Mouse (Mus musculus): ENCODE results near the gene Pga5. TPM values are rescaled to one million over a fixed set of nuclear protein-coding genes. Genes with fewer than 3 reads are reported as not detected.

Pga5 gene
- total RNA-seq, 1 experiment, result 4.9 TPM

GRCm38 (mm10) chr19:10715476-10715875 lies 37.6 kb upstream of the Pga5 start:
- Histone ChIP-seq H3K27ac (ENCODE audit: insufficient read depth, low read depth, low read length, poor library complexity, severe bottlenecking) (no peak overlapping the region), H3K4me1 (ENCODE audit: control insufficient read depth in 2 of 2, insufficient read depth in 2 of 2, low read length in 2 of 2, poor library complexity in 1 of 2) (peaks cover 0 to 7% of the 10 kb centered on the region in 2 experiments; a peak in 1 of 4 replicates), H3K9me3 (ENCODE audit: control insufficient read depth, insufficient read depth, low read depth, low read length) (no peaks in the 10 kb centered on the region), H3K9ac (ENCODE audit: insufficient read depth, low read depth, low read length, poor library complexity, severe bottlenecking) (no peak overlapping the region), H3K36me3 (ENCODE audit: control insufficient read depth, insufficient read depth, low read length, poor library complexity, severe bottlenecking) (peaks cover 23% of the 10 kb centered on the region; the same call in 1 of the 2 replicates), H3K4me3 (ENCODE audit: insufficient read depth in 1 of 2, low read depth in 1 of 2, low read length in 2 of 2, poor library complexity in 1 of 2, severe bottlenecking in 1 of 2) (no peak overlapping the region)
- no peak for DNase-seq (ENCODE audit: low read depth, low spot score)
- no peak for TF ChIP-seq MAFK (IDR thresholded peaks at IDR 0.05; ENCODE audit: insufficient read depth, low read depth, low read length)
- TF ChIP-seq ZNF384 (IDR thresholded peaks at IDR 0.05; ENCODE audit: low read depth, low read length), result no peak
- TF ChIP-seq CHD2 (IDR thresholded peaks at IDR 0.05; ENCODE audit: low read depth, low read length), result no peak
- TF ChIP-seq HCFC1 (IDR thresholded peaks at IDR 0.05; ENCODE audit: borderline replicate concordance, insufficient read depth, low read length), result no peak
- in situ Hi-C loops (cut with MboI; ENCODE audit: low sequenced_read_pairs in 2 of 2, unreplicated experiment in 2 of 2), result loop anchor here in 1 of 2 experiments (25.0 kb wide), 1 partner anchor 247 kb away; the partner anchor contains the start of gene Ms4a10

GRCm38 (mm10) chr19:10714682-10715475 lies 37.0 kb upstream of the Pga5 start:
- in situ Hi-C loops (cut with MboI; ENCODE audit: low sequenced_read_pairs in 2 of 2, unreplicated experiment in 2 of 2), result loop anchor here in 1 of 2 experiments (25.0 kb wide), 1 partner anchor 247 kb away; the partner anchor contains the start of gene Ms4a10
- Histone ChIP-seq H3K36me3 (ENCODE audit: control insufficient read depth, insufficient read depth, low read length, poor library complexity, severe bottlenecking) (peaks cover 26% of the 10 kb centered on the region; the same call in 1 of the 2 replicates), H3K4me1 (ENCODE audit: control insufficient read depth in 2 of 2, insufficient read depth in 2 of 2, low read length in 2 of 2, poor library complexity in 1 of 2) (peaks cover 0 to 1% of the 10 kb centered on the region in 2 experiments; a peak in 1 of 4 replicates), H3K9me3 (ENCODE audit: control insufficient read depth, insufficient read depth, low read depth, low read length) (no peaks in the 10 kb centered on the region), H3K27ac (ENCODE audit: insufficient read depth, low read depth, low read length, poor library complexity, severe bottlenecking) (no peak overlapping the region), H3K4me3 (ENCODE audit: insufficient read depth in 1 of 2, low read depth in 1 of 2, low read length in 2 of 2, poor library complexity in 1 of 2, severe bottlenecking in 1 of 2) (no peak overlapping the region), H3K9ac (ENCODE audit: insufficient read depth, low read depth, low read length, poor library complexity, severe bottlenecking) (no peak overlapping the region)
- no peak for TF ChIP-seq CHD2 (IDR thresholded peaks at IDR 0.05; ENCODE audit: low read depth, low read length)
- TF ChIP-seq HCFC1 (IDR thresholded peaks at IDR 0.05; ENCODE audit: borderline replicate concordance, insufficient read depth, low read length), result no peak
- TF ChIP-seq ZC3H11A (IDR thresholded peaks at IDR 0.05; ENCODE audit: borderline replicate concordance, low read depth, low read length), result peak; percentile 84
- TF ChIP-seq ZNF384 (IDR thresholded peaks at IDR 0.05; ENCODE audit: low read depth, low read length), result no peak
- DNase-seq (ENCODE audit: low read depth, low spot score), result peak; percentile 72

- Histone ChIP-seq H3K27ac (ENCODE audit: insufficient read depth, low read depth, low read length, poor library complexity, severe bottlenecking) (no peak overlapping the region), H3K9ac (ENCODE audit: insufficient read depth, low read depth, low read length, poor library complexity, severe bottlenecking) (no peak overlapping the region), H3K4me1 (ENCODE audit: control insufficient read depth in 2 of 2, insufficient read depth in 2 of 2, low read length in 2 of 2, poor library complexity in 1 of 2) (0 out of 4 replicates have a peak, but pooled peaks cover 0 to under 1% of the 10 kb centered on the region in 2 experiments), H3K9me3 (ENCODE audit: control insufficient read depth, insufficient read depth, low read depth, low read length) (no peaks in the 10 kb centered on the region), H3K4me3 (ENCODE audit: insufficient read depth in 1 of 2, low read depth in 1 of 2, low read length in 2 of 2, poor library complexity in 1 of 2, severe bottlenecking in 1 of 2) (no peak overlapping the region), H3K36me3 (ENCODE audit: control insufficient read depth, insufficient read depth, low read length, poor library complexity, severe bottlenecking) (peaks cover 26% of the 10 kb centered on the region; the same call in 1 of the 2 replicates)
- TF ChIP-seq HCFC1 (IDR thresholded peaks at IDR 0.05; ENCODE audit: borderline replicate concordance, insufficient read depth, low read length) (no peak), ZC3H11A (IDR thresholded peaks at IDR 0.05; ENCODE audit: borderline replicate concordance, low read depth, low read length) (no peak), MAFK (IDR thresholded peaks at IDR 0.05; ENCODE audit: insufficient read depth, low read depth, low read length) (no peak), ZNF384 (IDR thresholded peaks at IDR 0.05; ENCODE audit: low read depth, low read length) (no peak)
- in situ Hi-C loops (cut with MboI; ENCODE audit: low sequenced_read_pairs in 2 of 2, unreplicated experiment in 2 of 2), result loop anchor here in 1 of 2 experiments (25.0 kb wide), 1 partner anchor 248 kb away; the partner anchor contains the start of gene Ms4a10
- no peak for DNase-seq (ENCODE audit: low read depth, low spot score)
These were observed 36.3 kb upstream of the Pga5 start for GRCm38 (mm10) chr19:10714168-10714567.

- in situ Hi-C loops (cut with MboI; ENCODE audit: low sequenced_read_pairs in 2 of 2, unreplicated experiment in 2 of 2), result loop anchor here in 1 of 2 experiments (25.0 kb wide), 1 partner anchor 249 kb away; the partner anchor contains the start of gene Ms4a10
- TF ChIP-seq CHD2 (IDR thresholded peaks at IDR 0.05; ENCODE audit: low read depth, low read length) (no peak), MAFK (IDR thresholded peaks at IDR 0.05; ENCODE audit: insufficient read depth, low read depth, low read length) (no peak), HCFC1 (IDR thresholded peaks at IDR 0.05; ENCODE audit: borderline replicate concordance, insufficient read depth, low read length) (no peak), ZC3H11A (IDR thresholded peaks at IDR 0.05; ENCODE audit: borderline replicate concordance, low read depth, low read length) (no peak)
These were observed 35.7 kb upstream of the Pga5 start for GRCm38 (mm10) chr19:10713551-10713950.

More at GRCm38 (mm10) chr19:10713551-10713950, 35.7 kb upstream of the Pga5 start:
- Histone ChIP-seq H3K4me1 (ENCODE audit: control insufficient read depth in 2 of 2, insufficient read depth in 2 of 2, low read length in 2 of 2, poor library complexity in 1 of 2) (peaks cover 0 to 4% of the 10 kb centered on the region in 2 experiments; a peak in 1 of 4 replicates), H3K9me3 (ENCODE audit: control insufficient read depth, insufficient read depth, low read depth, low read length) (no peaks in the 10 kb centered on the region), H3K27ac (ENCODE audit: insufficient read depth, low read depth, low read length, poor library complexity, severe bottlenecking) (no peak overlapping the region), H3K4me3 (ENCODE audit: insufficient read depth in 1 of 2, low read depth in 1 of 2, low read length in 2 of 2, poor library complexity in 1 of 2, severe bottlenecking in 1 of 2) (no peak overlapping the region), H3K36me3 (ENCODE audit: control insufficient read depth, insufficient read depth, low read length, poor library complexity, severe bottlenecking) (peaks cover 26% of the 10 kb centered on the region; the same call in 1 of the 2 replicates), H3K9ac (ENCODE audit: insufficient read depth, low read depth, low read length, poor library complexity, severe bottlenecking) (no peak overlapping the region)
- DNase-seq (ENCODE audit: low read depth, low spot score), result no peak
